Mouse (Mus musculus): ENCODE measurements at regions not wholly inside any gene's neighbourhood (a gene's known extent, or its start where the extent isn't known, plus 50 kb on each side); places are given as distances from the start of the nearest gene placed in this dataset.
"Not testable (repeated sequence)": the region's sequence is repeated elsewhere in the genome, so short reads cannot be mapped to it uniquely, and the experiment has no call there.

DNA sequence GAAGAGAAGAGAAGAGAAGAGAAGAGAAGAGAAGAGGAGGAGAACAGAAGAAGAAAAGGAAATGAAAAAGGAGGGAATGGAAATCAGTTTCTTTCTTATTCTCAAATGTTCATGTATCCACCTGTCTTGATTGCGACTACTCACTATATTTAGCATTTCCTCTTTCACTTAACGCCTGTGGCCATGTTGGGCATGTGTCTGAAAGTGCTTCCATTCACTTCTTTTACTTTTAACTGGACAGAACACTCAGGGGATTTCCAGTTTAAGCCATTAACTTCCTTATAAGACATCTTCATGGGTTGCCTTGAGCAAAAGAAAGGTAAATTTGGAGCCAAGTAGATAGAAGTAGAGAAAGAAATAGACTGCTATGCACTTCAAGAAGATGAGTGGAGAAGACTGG is 226.3 kb upstream of the Klf6 start:
- Histone ChIP-seq H3K4me2 (no peak overlapping the region), H3K4me3 (no peak overlapping the region), H3K4me1 (replicated peaks) (no peaks in the 10 kb centered on the region), H3K9me3 (replicated peaks) (no peaks in the 10 kb centered on the region), H3K36me3 (no peaks in the 10 kb centered on the region), H3K27ac (no peak overlapping the region), H3K9ac (no peak overlapping the region), H3K27me3 (no peaks in the 10 kb centered on the region)
- no peak for ATAC-seq (replicated peaks; ENCODE audit: insufficient number of reproducible peaks, insufficient read depth, low FRiP score, low read depth)
- 60% methylated on average over 2 of the region's 2 CpGs for WGBS

DNA sequence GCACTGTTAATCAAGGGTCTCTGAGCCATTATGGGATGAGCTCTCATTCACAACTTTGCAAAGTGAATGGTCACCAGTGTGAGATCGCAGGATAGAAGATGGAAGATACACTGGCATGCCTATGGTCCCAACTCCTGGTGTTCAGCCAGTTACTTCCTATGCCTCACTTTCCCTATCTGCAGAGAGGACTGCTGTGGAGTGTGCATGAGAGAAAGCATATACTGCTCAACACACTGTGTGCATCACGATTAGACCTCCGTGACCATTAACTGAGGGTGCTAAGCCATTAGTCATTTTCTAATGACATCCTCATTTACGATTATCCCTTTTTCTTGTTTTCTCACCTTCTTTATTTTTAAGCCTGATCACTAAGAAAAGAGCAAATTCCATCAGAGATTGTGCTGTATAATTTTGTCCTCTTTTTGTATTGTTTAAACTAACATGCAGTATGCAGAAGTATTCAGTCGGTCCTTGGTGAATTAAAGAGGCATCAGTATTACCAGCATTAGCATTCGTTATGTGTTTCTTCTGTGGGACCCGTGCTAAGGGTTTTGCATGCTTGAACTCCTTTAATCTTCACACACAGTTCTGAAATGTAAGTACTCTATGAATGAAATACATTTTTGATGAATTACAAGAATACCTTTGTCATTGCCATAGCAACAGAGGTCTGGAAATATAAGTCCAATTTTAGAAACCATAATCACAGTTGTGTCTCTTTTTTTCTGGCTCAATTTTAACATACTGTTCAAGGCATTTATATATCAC is 219.4 kb upstream of the Klf6 start:
- no peak for ATAC-seq (replicated peaks; ENCODE audit: insufficient number of reproducible peaks, insufficient read depth, low FRiP score, low read depth)
- no peak overlapping the region for H3K9ac ChIP-seq
- no peak overlapping the region for H3K4me2 ChIP-seq
- no peaks in the 10 kb centered on the region for H3K36me3 ChIP-seq
- no peak overlapping the region for H3K27ac ChIP-seq
- no peaks in the 10 kb centered on the region for H3K9me3 ChIP-seq (replicated peaks)
- H3K4me1 ChIP-seq (replicated peaks) = no peaks in the 10 kb centered on the region
- 86% methylated on average over 7 of the region's 7 CpGs for WGBS
- H3K27me3 ChIP-seq = no peaks in the 10 kb centered on the region
- H3K4me3 ChIP-seq = no peak overlapping the region

GRCm38 (mm10) chr13:5648276-5648675 is 213.0 kb upstream of the Klf6 start:
- Histone ChIP-seq H3K27ac (no peak overlapping the region), H3K4me1 (replicated peaks) (no peaks in the 10 kb centered on the region), H3K4me2 (no peak overlapping the region), H3K9ac (no peak overlapping the region), H3K9me3 (replicated peaks) (no peaks in the 10 kb centered on the region), H3K27me3 (no peaks in the 10 kb centered on the region), H3K4me3 (no peak overlapping the region), H3K36me3 (no peaks in the 10 kb centered on the region)
- no peak for ATAC-seq (replicated peaks; ENCODE audit: insufficient number of reproducible peaks, insufficient read depth, low FRiP score, low read depth)
- WGBS = 92% methylated on average over 4 of the region's 4 CpGs

DNA sequence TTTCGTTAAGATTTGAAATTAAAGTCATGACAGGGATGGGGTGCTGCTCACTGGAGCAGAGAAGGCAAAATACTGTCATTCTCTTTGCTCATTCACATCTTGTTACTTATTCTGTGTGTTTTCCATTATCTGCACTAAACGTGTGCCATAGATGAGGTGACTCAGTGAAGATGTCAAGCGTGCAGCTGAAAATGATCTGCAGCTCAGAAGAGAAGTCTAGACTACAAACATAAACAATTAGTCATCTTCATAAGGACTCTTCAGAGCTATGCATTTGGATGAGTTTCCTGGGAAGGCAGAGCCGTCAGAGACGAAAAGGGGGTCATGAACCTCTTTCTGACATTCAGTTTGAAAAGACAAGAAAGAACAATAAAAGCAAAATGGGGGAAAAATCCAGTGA is 203.7 kb upstream of the Klf6 start:
- Histone ChIP-seq H3K4me3 (no peak overlapping the region), H3K9me3 (replicated peaks) (no peaks in the 10 kb centered on the region), H3K4me2 (no peak overlapping the region), H3K36me3 (no peaks in the 10 kb centered on the region), H3K4me1 (replicated peaks) (no peaks in the 10 kb centered on the region), H3K27me3 (no peaks in the 10 kb centered on the region), H3K9ac (no peak overlapping the region), H3K27ac (no peak overlapping the region)
- no peak for ATAC-seq (replicated peaks; ENCODE audit: insufficient number of reproducible peaks, insufficient read depth, low FRiP score, low read depth)
- 57% methylated on average over 5 of the region's 5 CpGs for WGBS

DNA sequence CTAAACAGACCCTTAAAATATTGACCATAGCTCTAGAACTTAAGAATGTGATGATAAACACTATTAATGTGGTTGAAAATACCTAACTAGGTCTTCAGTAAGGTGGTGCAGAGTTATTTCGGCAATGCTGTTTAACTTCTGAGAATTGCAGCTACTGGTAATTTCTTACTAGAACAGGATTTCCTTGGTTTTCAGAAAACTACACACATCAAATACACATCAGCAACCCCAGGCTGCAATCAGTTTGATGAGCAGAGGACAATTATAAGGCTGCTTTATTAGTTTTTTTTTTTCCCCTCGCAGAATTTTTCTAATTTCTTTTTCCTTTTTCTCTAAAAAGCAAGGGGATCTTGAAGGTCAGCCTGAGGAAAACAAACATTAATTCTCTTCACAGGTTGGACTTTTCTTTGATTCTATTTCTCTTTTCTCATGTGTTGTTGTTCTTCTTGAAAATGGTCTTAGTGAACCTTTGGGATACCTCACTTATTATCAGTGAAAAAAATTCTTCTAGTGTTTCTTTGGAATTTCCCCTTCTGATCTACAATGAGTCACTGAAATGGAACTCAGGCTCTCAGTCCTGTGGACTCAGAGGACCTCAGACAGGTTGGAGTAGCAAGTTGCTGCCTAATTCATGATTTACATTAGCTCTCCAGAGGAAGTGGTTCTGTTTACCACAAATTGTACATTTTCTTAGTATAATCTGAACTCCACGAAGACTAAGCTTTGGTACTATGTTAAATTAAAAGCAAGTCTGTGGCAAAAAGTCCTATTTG is 194.9 kb upstream of the Klf6 start:
- WGBS = 72% methylated on average over 3 of the region's 3 CpGs
- Histone ChIP-seq H3K9me3 (replicated peaks) (no peaks in the 10 kb centered on the region), H3K36me3 (no peaks in the 10 kb centered on the region), H3K27me3 (no peaks in the 10 kb centered on the region), H3K27ac (no peak overlapping the region), H3K9ac (no peak overlapping the region), H3K4me3 (no peak overlapping the region), H3K4me2 (no peak overlapping the region), H3K4me1 (replicated peaks) (no peaks in the 10 kb centered on the region)
- no peak for ATAC-seq (replicated peaks; ENCODE audit: insufficient number of reproducible peaks, insufficient read depth, low FRiP score, low read depth)

DNA sequence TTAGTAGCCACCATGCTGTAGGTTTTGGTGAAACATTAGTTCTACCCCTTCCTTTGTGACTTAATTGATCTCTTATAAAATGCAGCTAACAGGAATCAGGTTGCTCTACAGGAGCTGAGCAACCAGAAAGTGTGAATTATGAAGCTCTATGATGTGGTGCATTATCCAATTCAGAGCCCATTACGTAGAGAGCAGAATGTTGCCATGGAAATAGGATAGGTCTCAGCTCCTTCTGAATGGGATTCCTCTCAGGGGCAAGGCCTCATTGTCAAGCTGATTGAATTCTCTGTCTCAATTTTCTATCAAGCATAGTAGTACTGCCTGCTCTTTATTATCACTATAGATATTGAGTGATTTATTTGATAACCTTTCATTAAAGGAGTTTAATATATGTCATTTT is 185.6 kb upstream of the Klf6 start:
- no peaks in the 10 kb centered on the region for H3K9me3 ChIP-seq (replicated peaks)
- WGBS = 86% methylated on average over 1 of the region's 1 CpGs
- no peak for ATAC-seq (replicated peaks; ENCODE audit: insufficient number of reproducible peaks, insufficient read depth, low FRiP score, low read depth)
- H3K27ac ChIP-seq = no peak overlapping the region
- H3K4me1 ChIP-seq (replicated peaks) = no peaks in the 10 kb centered on the region
- H3K36me3 ChIP-seq = no peaks in the 10 kb centered on the region
- H3K27me3 ChIP-seq = no peaks in the 10 kb centered on the region
- no peak overlapping the region for H3K4me2 ChIP-seq
- H3K9ac ChIP-seq = no peak overlapping the region
- H3K4me3 ChIP-seq = no peak overlapping the region

DNA sequence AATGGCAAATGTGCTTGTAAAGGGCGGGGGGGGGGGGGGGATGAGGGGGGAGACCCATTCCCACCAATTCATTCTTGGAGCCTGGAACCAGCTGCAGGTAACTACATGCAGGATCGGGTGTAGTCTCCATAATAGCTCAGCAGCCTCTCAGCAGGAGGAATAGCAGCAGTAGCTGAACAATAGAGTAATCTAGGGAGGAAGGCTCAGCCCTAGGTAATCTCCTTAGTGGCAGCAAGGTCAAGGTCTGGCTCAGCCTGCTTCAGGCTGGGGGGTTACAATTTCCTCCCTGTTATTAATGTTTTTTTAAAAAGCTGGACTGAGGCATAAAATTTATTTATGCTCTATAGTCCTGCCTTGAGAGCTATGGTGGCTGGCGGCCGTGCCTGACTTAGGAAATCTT is 171.2 kb upstream of the Klf6 start:
- H3K9ac ChIP-seq = no peak overlapping the region
- ATAC-seq (replicated peaks; ENCODE audit: insufficient number of reproducible peaks, insufficient read depth, low FRiP score, low read depth) = no peak
- no peaks in the 10 kb centered on the region for H3K36me3 ChIP-seq
- H3K4me1 ChIP-seq (replicated peaks) = no peaks in the 10 kb centered on the region
- no peak overlapping the region for H3K27ac ChIP-seq
- no peaks in the 10 kb centered on the region; the same call in 1 of the 2 replicates for H3K9me3 ChIP-seq (replicated peaks)
- no peak overlapping the region for H3K4me2 ChIP-seq
- H3K4me3 ChIP-seq = no peak overlapping the region
- 81% methylated on average over 4 of the region's 4 CpGs for WGBS
- no peaks in the 10 kb centered on the region for H3K27me3 ChIP-seq

DNA sequence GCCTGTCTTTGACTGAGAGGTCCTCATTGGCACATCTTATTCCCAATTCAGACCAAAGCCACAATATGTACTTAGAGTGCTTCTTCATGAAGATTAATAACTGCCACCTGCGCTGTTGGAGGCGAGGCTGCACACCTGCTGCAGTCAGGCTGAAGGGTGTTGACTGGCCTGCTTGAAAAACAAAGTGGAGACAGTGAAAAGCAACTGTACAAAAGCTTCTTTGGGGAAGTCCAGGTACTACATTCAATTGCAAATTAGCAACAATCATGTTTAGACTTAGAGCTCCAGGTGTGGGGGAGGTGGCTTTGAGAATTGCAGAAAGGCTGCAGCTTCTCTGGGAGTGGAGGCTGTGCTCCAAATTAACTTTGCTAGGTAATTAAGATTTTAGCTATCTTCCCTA is 170.6 kb upstream of the Klf6 start:
- not testable (repeated sequence) for H3K4me1 ChIP-seq (replicated peaks); H3K9me3 ChIP-seq (replicated peaks); H3K36me3 ChIP-seq; H3K27me3 ChIP-seq; H3K9ac ChIP-seq; H3K4me3 ChIP-seq; H3K27ac ChIP-seq; H3K4me2 ChIP-seq; ATAC-seq (replicated peaks; ENCODE audit: insufficient number of reproducible peaks, insufficient read depth, low FRiP score, low read depth)
- 89% methylated on average over 2 of the region's 2 CpGs for WGBS

DNA sequence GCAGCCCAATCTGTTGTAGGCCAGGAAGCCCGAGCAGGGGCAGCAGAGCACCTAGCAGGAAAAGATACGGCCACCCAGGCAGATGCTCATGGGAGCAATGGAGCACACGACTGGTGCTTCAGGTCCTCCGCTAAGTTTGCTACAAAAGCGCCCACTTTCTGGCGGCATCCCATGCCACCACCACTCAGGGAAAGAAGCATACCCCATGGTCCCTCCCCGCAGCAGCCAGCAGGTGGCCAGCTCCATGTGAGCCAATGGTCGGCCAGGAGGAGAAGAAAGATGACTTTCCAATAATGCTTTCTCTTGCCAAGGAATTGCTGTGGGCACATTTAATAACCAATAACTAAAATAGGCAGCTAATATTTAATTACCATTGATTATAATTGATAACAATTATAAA is 166.7 kb upstream of the Klf6 start:
- H3K27me3 ChIP-seq = no peaks in the 10 kb centered on the region
- no peak for ATAC-seq (replicated peaks; ENCODE audit: insufficient number of reproducible peaks, insufficient read depth, low FRiP score, low read depth)
- 91% methylated on average over 8 of the region's 8 CpGs for WGBS
- no peaks in the 10 kb centered on the region for H3K36me3 ChIP-seq
- H3K4me2 ChIP-seq = no peak overlapping the region
- H3K9me3 ChIP-seq (replicated peaks) = no peaks in the 10 kb centered on the region; the same call in 1 of the 2 replicates
- no peak overlapping the region for H3K27ac ChIP-seq
- H3K4me3 ChIP-seq = no peak overlapping the region
- H3K9ac ChIP-seq = no peak overlapping the region
- peaks cover 4% of the 10 kb centered on the region; the same call in 1 of the 2 replicates for H3K4me1 ChIP-seq (replicated peaks)

GRCm38 (mm10) chr13:5695581-5695980 is 165.7 kb upstream of the Klf6 start:
- ATAC-seq (replicated peaks; ENCODE audit: insufficient number of reproducible peaks, insufficient read depth, low FRiP score, low read depth); H3K27ac ChIP-seq; H3K27me3 ChIP-seq; H3K4me3 ChIP-seq; H3K9me3 ChIP-seq (replicated peaks); H3K4me2 ChIP-seq; H3K36me3 ChIP-seq; H3K9ac ChIP-seq; H3K4me1 ChIP-seq (replicated peaks): not testable (repeated sequence)
- 82% methylated on average over 3 of the region's 3 CpGs for WGBS

- peaks cover 4% of the 10 kb centered on the region; the same call in 1 of the 2 replicates for H3K4me1 ChIP-seq (replicated peaks)
- no peak overlapping the region for H3K4me2 ChIP-seq
- H3K27me3 ChIP-seq = no peaks in the 10 kb centered on the region
- no peak overlapping the region for H3K4me3 ChIP-seq
- no peaks in the 10 kb centered on the region for H3K9me3 ChIP-seq (replicated peaks)
- no peak for ATAC-seq (replicated peaks; ENCODE audit: insufficient number of reproducible peaks, insufficient read depth, low FRiP score, low read depth)
- no peaks in the 10 kb centered on the region for H3K36me3 ChIP-seq
- H3K9ac ChIP-seq = no peak overlapping the region
- 25% methylated on average over 2 of the region's 2 CpGs for WGBS
- no peak overlapping the region for H3K27ac ChIP-seq
Observed at GRCm38 (mm10) chr13:5696377-5696776, 164.9 kb upstream of the Klf6 start.

GRCm38 (mm10) chr13:5697329-5697728 is 164.0 kb upstream of the Klf6 start:
- H3K27ac ChIP-seq; ATAC-seq (replicated peaks; ENCODE audit: insufficient number of reproducible peaks, insufficient read depth, low FRiP score, low read depth); H3K9me3 ChIP-seq (replicated peaks); H3K4me3 ChIP-seq; H3K4me1 ChIP-seq (replicated peaks); H3K36me3 ChIP-seq; H3K4me2 ChIP-seq; H3K27me3 ChIP-seq; H3K9ac ChIP-seq: not testable (repeated sequence)
- WGBS = 52% methylated on average over 1 of the region's 1 CpGs

Measured in heart, embryonic 15.5 days (tissue).